Comparison of ENCODE assay signal across 10 mouse cellular contexts in genomic region chr14:51940944-51941560, GRCm38 (mm10). TPM values are rescaled to one million over a fixed set of nuclear protein-coding genes. Genes with fewer than 3 reads are reported as not detected.
DNase-seq lines count a peak whose midpoint lies in the region; ATAC-seq lines count a peak whose summit lies in the region.
"Had no signal": no experiment of that assay in that cellular context is flagged by ENCODE, and none has a peak within 500 bp of the region (broad histone marks: within the 10 kb centered on the region; RNA-seq: fewer than 3 reads in every experiment).

No protein-coding gene starts in this region.

- intact Hi-C loops in heart, postnatal 25 days (cut with DNase I) = loop anchor here (2.0 kb wide), 1 partner anchor 44 kb away; the partner anchor contains the start of gene Arhgef40

- H3K27ac ChIP-seq in hindbrain, embryonic 13.5 days = no peak overlapping the region
- H3K27ac ChIP-seq: macrophage had no signal

- H3K4me2 ChIP-seq in hindbrain, embryonic 13.5 days = no peak overlapping the region

- no peak overlapping the region for H3K4me3 ChIP-seq in hindbrain, embryonic 13.5 days

- WGBS in hindbrain, embryonic 13.5 days = 42% methylated on average over 8 of the region's 8 CpGs

- H3K9ac ChIP-seq in hindbrain, embryonic 13.5 days = no peak overlapping the region

- H3K36me3 ChIP-seq in hindbrain, embryonic 13.5 days = no peaks in the 10 kb centered on the region

- DNase-seq in heart, adult 11 months = peak; percentile 95
- no peak for DNase-seq in heart, postnatal 25 days (ENCODE audit: low spot score)
- peak; percentile 55 for DNase-seq in gastrocnemius, postnatal 25 days
- DNase-seq in kidney, postnatal 36 days = peak; percentile 67 to 68
- peak; percentile 5 to 36 for DNase-seq in monocyte, adult 2 months (ENCODE audit: low read depth in 1 of 2, low spot score in 2 of 2)
- no peak for DNase-seq in neural tube, embryonic 10.5 days (ENCODE audit: extremely low spot score, low spot score)

- H3K27me3 ChIP-seq in hindbrain, embryonic 13.5 days = no peaks in the 10 kb centered on the region

- H3K9me3 ChIP-seq in hindbrain, embryonic 13.5 days = no peaks in the 10 kb centered on the region

- H3K4me1 ChIP-seq in hindbrain, embryonic 13.5 days (replicated peaks) = no peaks in the 10 kb centered on the region; the same call in 1 of the 2 replicates

- no peak for ATAC-seq in hindbrain, embryonic 13.5 days (ENCODE audit: low FRiP score)
- ATAC-seq in megakaryocyte-erythroid progenitor cell, adult 5-6 weeks (replicated peaks; ENCODE audit: low FRiP score, low TSS enrichment, poor library complexity, severe bottlenecking) = no peak

RNA-seq across cellular contexts. Expression of gene Rnase13, which starts 18.5 kb away (rescaled TPM):
- not detected for total RNA-seq in heart, postnatal 25 days (2021)
- total RNA-seq in gastrocnemius, postnatal 25 days (2021) = not detected
- polyA plus RNA-seq in hindbrain, embryonic 13.5 days (2015; fragmentation: Nextera tagmentation; extraction: Ambion mirVana) = not detected in 2 replicates
- total RNA-seq in megakaryocyte-erythroid progenitor cell, adult 5-6 weeks (2014; fragmentation: Nextera tagmentation) = not detected in 2 replicates
- not detected in 2 replicates for total RNA-seq in megakaryocyte-erythroid progenitor cell, adult 5-6 weeks (2017)
- polyA plus RNA-seq: macrophage had no signal

RNA-seq across cellular contexts. Expression of gene Tppp2, which starts 22.8 kb away (rescaled TPM):
- not detected for total RNA-seq in heart, postnatal 25 days (2021)
- total RNA-seq in gastrocnemius, postnatal 25 days (2021) = 1 to 10 TPM in 1 of 2 experiments, under 1 TPM in 1; 0.62 to 1.1 TPM
- not detected in 2 replicates for polyA plus RNA-seq in hindbrain, embryonic 13.5 days (2015; fragmentation: Nextera tagmentation; extraction: Ambion mirVana)
- not detected in 2 replicates for total RNA-seq in megakaryocyte-erythroid progenitor cell, adult 5-6 weeks (2014; fragmentation: Nextera tagmentation)
- not detected in 2 replicates for total RNA-seq in megakaryocyte-erythroid progenitor cell, adult 5-6 weeks (2017)
- polyA plus RNA-seq: cortical plate, adult 2 months; macrophage had no signal

RNA-seq across cellular contexts. Expression of gene Ndrg2, which starts 27.1 kb away (rescaled TPM):
- 1,000 to 10,000 TPM; 1,299 to 1,387 TPM for total RNA-seq in heart, postnatal 25 days (2021)
- 1,000 to 10,000 TPM; 1,373 to 1,538 TPM for total RNA-seq in gastrocnemius, postnatal 25 days (2021)
- polyA plus RNA-seq in hindbrain, embryonic 13.5 days (2015; fragmentation: Nextera tagmentation; extraction: Ambion mirVana) = 108 and 144 TPM in 2 replicates
- total RNA-seq in megakaryocyte-erythroid progenitor cell, adult 5-6 weeks (2014; fragmentation: Nextera tagmentation) = 1.9 and 11.1 TPM in 2 replicates
- total RNA-seq in megakaryocyte-erythroid progenitor cell, adult 5-6 weeks (2017) = 2.1 and 3.4 TPM in 2 replicates
- polyA plus RNA-seq: macrophage had no signal

RNA-seq across cellular contexts. Expression of gene Arhgef40, which starts 43.5 kb away (rescaled TPM):
- 10 to 100 TPM; 31.2 to 41.2 TPM for total RNA-seq in heart, postnatal 25 days (2021)
- 10 to 100 TPM; 17.2 to 17.6 TPM for total RNA-seq in gastrocnemius, postnatal 25 days (2021)
- polyA plus RNA-seq in hindbrain, embryonic 13.5 days (2015; fragmentation: Nextera tagmentation; extraction: Ambion mirVana) = 76.8 and 83.1 TPM in 2 replicates
- 25.4 and 35.5 TPM in 2 replicates for total RNA-seq in megakaryocyte-erythroid progenitor cell, adult 5-6 weeks (2014; fragmentation: Nextera tagmentation)
- 5.1 and 39.4 TPM in 2 replicates for total RNA-seq in megakaryocyte-erythroid progenitor cell, adult 5-6 weeks (2017)

RNA-seq across cellular contexts. Expression of gene Slc39a2, which starts 48.4 kb away (rescaled TPM):
- total RNA-seq in heart, postnatal 25 days (2021) = under 1 TPM in 1 of 2 experiments, not detected in 1; 0.36 TPM
- total RNA-seq in gastrocnemius, postnatal 25 days (2021) = under 1 TPM; 0.46 to 0.54 TPM
- 1.7 and 1.8 TPM in 2 replicates for polyA plus RNA-seq in hindbrain, embryonic 13.5 days (2015; fragmentation: Nextera tagmentation; extraction: Ambion mirVana)
- total RNA-seq in megakaryocyte-erythroid progenitor cell, adult 5-6 weeks (2014; fragmentation: Nextera tagmentation) = 0.69 and 1.4 TPM in 2 replicates
- not detected in 2 replicates for total RNA-seq in megakaryocyte-erythroid progenitor cell, adult 5-6 weeks (2017)

Comparison
In these comparisons a context has a peak if more than half of its experiments do, and no peak if none do; other contexts are left out.
1. DNase-seq: peak in heart, adult 11 months (single experiment), gastrocnemius, postnatal 25 days (single experiment), kidney, postnatal 36 days (2 of 2) and monocyte, adult 2 months (2 of 2); none in heart, postnatal 25 days (single experiment) and neural tube, embryonic 10.5 days (single experiment).
2. RNA of gene Ndrg2, which starts 27.1 kb away (total RNA-seq): 1,373 to 1,538 TPM in gastrocnemius, postnatal 25 days and 1,299 to 1,387 TPM in heart, postnatal 25 days; 1.9 to 11.1 TPM in megakaryocyte-erythroid progenitor cell, adult 5-6 weeks; every median in the first group is over 100 times any median in the second.